Mouse (Mus musculus): ENCODE measurements around the gene Arhgef28.

Gene Arhgef28

GRCm38 (mm10) chr13:98205771-98206545 is at the start of gene Arhgef28:
Gene Arhgef28 (minus strand): TSS chr13:98206439.
- peak; percentile 13 to 24 for DNase-seq (ENCODE audit: low spot score in 2 of 2)

- no peak for DNase-seq (ENCODE audit: low spot score in 2 of 2)
Observed at GRCm38 (mm10) chr13:98254921-98255320, 48.7 kb upstream of the Arhgef28 start.

DNA sequence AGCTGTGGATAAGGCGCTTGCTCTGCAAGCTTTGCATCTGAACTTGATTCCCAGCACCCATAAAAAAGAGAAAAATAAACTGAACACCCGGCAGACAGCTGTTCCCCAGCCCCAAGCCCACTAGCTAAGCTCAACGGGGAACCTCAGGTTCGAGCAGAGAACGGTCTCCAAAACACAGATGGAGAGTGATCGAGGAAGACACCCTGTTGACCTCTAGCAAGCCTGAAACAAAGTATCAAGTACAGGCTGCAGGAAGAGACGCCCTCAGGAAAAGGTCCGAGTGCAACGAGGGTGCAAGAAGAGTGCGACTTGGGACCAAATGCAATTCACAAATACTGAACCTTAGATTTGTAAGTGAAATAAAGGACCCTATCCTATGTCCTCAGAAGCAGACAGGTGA is 43.4 kb upstream of the Arhgef28 start:
- DNase-seq (ENCODE audit: low spot score in 2 of 2): no peak

DNA sequence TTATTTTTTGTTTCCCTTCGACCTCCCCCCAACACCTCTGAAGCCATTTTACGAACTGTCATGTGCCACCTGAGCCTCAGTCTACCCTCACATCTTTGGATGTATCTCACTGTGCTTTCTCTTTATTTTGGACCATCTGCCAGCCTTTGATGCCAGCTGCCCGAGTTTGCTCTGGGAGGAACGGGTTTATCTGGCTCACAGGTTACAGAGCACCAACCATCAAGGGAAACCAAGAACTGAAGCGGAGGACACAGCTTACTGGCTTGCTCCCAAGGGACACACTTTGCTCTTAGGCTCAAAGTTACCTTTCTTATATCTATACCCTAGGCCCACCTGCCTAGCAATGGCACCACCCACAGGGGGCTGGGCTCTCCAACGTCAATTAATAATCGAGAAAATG is 39.1 kb upstream of the Arhgef28 start:
- no peak for DNase-seq (ENCODE audit: low spot score in 2 of 2)

GRCm38 (mm10) chr13:98244571-98245350 is 38.5 kb upstream of the Arhgef28 start:
- no peak for DNase-seq (ENCODE audit: low spot score in 2 of 2)

DNA sequence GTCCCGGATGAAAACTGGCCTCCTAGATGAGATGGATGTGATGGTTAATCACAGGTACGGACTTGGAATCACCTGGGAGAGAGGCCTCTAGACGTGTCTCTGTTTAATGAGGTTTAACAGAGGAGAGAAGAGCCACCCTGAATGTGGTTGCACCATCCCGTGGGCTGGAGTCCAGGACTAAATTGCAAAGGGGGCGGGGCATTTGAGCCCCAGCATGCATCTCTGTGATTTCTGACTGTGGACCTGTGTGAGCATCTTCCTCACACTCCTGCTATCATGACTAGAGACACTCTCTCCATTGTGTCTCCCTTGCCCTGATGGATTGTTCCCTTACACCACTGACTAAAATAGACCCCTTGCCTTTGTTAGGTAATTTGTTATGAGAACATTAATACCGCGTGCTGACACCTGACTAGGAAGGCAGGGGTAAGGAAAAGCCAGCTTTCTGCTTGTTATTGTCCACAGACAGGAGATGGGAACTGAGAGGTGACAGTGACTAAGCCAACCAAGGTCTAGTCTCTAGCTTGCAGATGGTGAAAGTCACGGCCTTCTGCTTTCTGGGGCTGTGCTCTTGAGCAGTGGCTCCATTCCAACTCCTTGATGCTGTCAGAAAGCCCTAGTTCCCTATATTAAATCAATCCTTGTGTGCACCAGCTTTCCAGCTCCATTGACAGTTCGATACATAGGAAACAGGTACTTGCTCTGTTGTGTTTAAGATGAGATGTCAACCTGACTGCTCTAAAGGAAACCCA is 35.5 kb upstream of the Arhgef28 start:
- no peak for DNase-seq (ENCODE audit: low spot score in 2 of 2)

- peak in 1 of 2 experiments; percentile 27 for DNase-seq (ENCODE audit: low spot score in 2 of 2)
Observed at GRCm38 (mm10) chr13:98239978-98240641, 33.9 kb upstream of the Arhgef28 start.

DNA sequence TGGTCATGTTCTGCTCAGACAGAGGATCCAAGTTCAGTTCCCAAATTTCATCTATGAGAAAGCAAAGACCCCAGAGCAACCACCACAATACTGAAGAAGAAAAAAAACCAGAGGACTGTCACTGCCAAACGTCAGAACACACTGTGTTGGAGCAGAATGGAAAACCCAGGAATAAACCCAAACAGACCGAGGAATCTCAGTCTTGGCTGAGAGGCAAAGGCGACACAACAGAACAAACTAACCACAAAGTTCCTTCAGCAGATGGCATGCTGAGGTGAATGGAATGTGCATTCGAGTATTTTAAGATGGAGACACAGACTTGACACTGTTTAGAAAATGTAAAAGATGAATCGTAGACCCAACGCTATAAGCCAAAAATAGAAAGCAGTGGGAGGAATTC is 29.2 kb upstream of the Arhgef28 start:
- no peak for DNase-seq (ENCODE audit: low spot score in 2 of 2)

- DNase-seq (ENCODE audit: low spot score in 2 of 2): no peak
Observed at GRCm38 (mm10) chr13:98230511-98230910, 24.3 kb upstream of the Arhgef28 start.

GRCm38 (mm10) chr13:98226225-98226624 is 20.0 kb upstream of the Arhgef28 start:
- no peak for DNase-seq (ENCODE audit: low spot score in 2 of 2)

DNA sequence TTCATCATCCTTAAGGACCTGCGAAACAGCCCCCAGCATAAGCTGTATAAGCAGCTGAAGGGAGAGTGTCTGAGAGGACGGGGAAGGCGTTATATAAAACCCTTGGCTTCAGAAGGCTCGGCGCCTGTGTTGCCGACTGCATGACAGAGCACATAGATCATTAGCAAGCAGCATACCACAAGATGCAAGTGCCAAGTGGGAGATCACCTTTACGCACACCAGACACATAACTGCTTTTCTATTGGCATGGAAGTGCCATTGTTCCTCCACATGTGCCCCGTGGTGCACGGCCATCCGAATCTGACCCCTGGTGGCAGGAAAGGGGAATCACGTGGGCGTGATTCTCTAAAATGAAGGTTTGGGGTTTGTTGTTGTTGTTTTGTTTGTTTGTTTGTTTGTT is 16.6 kb upstream of the Arhgef28 start:
- no peak for DNase-seq (ENCODE audit: low spot score in 2 of 2)

GRCm38 (mm10) chr13:98210137-98210536 is 3.9 kb upstream of the Arhgef28 start:
- no peak for DNase-seq (ENCODE audit: low spot score in 2 of 2)

GRCm38 (mm10) chr13:98208842-98209241 is 2.6 kb upstream of the Arhgef28 start:
- DNase-seq (ENCODE audit: low spot score in 2 of 2): no peak

GRCm38 (mm10) chr13:98206546-98206870 is 269 bp upstream of the Arhgef28 start:
- DNase-seq (ENCODE audit: low spot score in 2 of 2): no peak

DNA sequence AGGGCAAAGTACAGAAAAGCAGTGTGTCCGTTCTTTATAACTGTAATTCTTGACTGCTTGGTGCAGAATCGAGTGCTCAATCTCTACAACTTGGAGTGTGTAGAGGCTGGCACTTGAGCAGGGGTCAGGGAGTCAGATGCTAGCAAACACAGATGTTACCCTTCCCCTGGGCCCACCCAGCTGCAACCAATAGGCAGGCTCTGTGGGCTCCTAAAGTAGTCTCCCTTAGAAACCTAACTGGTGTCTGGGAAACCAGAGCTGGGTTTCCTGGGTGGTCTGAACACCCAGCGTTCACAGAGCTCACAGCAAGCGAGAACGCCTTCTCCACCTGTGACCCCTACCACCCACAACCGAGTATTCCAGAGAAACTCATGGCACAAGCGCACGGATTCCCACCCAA is 1.1 kb downstream of the Arhgef28 start:
- DNase-seq (ENCODE audit: low spot score in 2 of 2): no peak

GRCm38 (mm10) chr13:98204371-98204770 is 1.9 kb downstream of the Arhgef28 start:
- DNase-seq (ENCODE audit: low spot score in 2 of 2): no peak

DNA sequence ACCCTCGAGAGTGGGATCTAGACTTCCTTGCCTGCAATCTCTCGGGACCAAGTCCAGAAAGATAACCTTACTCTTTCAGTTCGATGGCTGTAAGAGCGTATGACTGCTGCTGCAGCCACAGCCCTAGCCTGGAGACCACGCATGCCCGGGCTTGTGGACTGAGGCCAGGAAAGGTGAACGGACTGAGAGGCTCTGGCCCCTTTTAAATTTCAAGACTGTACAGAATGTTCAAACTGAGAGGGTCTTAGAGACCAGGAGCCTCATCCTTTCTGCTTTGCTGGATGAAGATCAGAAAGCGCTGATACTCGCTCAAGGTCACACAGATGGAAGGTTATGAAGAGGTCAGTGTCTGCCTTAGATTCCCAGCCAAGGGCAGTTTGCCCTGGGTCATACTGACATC is 4.8 kb downstream of the Arhgef28 start:
- DNase-seq (ENCODE audit: low spot score in 2 of 2): no peak

GRCm38 (mm10) chr13:98192596-98192995 is 13.6 kb downstream of the Arhgef28 start:
- DNase-seq (ENCODE audit: low spot score in 2 of 2): no peak

- no peak for DNase-seq (ENCODE audit: low spot score in 2 of 2)
Observed at GRCm38 (mm10) chr13:98188500-98188899, 17.7 kb downstream of the Arhgef28 start.

DNA sequence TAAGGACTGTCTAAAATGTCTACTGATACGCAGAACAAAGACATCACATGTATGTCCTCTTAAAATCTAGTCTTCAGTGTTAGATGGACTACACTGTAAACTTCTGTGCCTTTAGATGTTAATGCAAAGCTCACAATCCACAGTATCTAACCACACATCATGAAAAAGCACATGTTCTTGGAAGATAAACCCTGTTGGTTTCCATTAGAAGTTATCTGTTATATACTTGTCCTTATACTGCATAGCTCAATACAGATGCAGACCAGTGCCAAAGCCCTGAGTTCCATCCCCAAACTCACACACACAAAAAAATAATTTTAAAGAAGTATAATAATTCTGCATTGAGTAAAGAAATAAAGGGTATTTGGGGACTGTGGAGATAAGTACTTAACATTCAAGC is 18.3 kb downstream of the Arhgef28 start:
- DNase-seq (ENCODE audit: low spot score in 2 of 2): no peak

DNA sequence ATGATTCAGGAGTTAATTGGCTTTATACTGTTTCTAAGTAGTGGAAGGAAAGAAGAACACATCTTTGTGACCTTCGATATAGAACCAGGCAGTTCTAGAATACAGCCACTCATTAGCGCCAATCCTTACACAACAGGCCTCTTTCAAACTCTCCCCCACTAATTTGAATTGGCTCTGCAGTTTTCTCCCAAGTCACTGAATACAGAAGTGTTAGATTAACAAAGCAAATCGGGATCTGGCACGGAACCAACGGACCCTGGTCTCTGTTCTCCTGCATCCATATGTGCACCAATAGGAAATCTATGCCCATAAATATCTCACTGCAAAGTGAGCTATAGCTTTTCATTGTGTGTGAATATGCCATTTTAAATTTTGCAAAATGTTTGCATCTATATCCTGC is 20.1 kb downstream of the Arhgef28 start:
- no peak for DNase-seq (ENCODE audit: low spot score in 2 of 2)

GRCm38 (mm10) chr13:98184632-98185031 is 21.6 kb downstream of the Arhgef28 start:
- DNase-seq (ENCODE audit: low spot score in 2 of 2): no peak

Data from spleen, postnatal 14 days (tissue).